Mouse (Mus musculus): ENCODE measurements around the gene Pdlim4.
"Not testable (repeated sequence)": the region's sequence is repeated elsewhere in the genome, so short reads cannot be mapped to it uniquely, and the experiment has no call there.

Pdlim4 gene

GRCm38 (mm10) chr11:54062086-54062752 lies 6.6 kb downstream of the Pdlim4 start:
- DNase-seq (ENCODE audit: low spot score in 2 of 2), result no peak

DNA sequence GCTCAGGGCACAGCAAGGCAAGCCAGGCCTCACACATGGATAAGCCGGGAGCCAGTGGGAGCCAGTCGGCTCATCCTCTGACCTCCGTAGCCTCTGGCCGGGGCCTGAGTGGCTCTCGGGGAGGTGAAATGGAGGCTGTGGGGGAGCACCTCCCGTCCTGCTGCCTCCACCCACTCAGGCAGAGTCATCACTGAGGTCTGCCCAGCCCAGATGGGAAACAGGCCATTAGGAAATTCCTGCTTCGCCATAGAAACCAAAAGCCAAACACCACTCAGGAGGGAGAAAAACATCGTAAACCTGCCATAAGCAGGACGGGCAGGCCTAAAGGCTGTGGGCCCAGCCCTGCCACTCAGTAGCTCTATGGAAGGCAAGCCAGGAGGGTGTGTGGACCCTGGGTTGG lies 8.5 kb downstream of the Pdlim4 start:
- no peak for DNase-seq (ENCODE audit: low spot score in 2 of 2)

DNA sequence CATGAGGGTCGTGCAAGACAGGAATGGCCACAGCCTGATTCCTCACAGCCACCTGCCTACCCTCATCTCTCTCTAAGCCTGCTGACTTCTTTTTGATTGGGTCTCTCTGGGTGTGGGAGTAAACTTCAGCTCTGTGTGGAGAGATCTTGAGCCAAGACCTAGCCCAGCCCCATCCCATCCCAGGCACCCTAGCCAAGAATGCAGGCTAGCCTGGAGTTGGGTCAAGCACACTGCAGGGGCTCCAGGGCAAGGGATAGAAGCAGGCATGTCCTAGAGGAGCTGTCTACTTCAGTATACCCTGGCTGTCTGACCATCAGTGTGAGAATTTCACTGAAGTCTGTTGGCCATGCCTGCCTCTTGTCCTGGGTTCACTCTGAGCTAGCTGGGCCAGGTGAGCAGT lies 9.3 kb downstream of the Pdlim4 start:
- no peak for DNase-seq (ENCODE audit: low spot score in 2 of 2)

GRCm38 (mm10) chr11:54058643-54059042 lies 10.2 kb downstream of the Pdlim4 start:
- DNase-seq (ENCODE audit: low spot score in 2 of 2), result no peak

- DNase-seq (ENCODE audit: low spot score in 2 of 2), result no peak
These were observed 10.7 kb downstream of the Pdlim4 start for GRCm38 (mm10) chr11:54058056-54058617.

GRCm38 (mm10) chr11:54057428-54057827 lies 11.4 kb downstream of the Pdlim4 start:
- DNase-seq (ENCODE audit: low spot score in 2 of 2), result no peak

GRCm38 (mm10) chr11:54056132-54056531 lies 12.7 kb downstream of the Pdlim4 start:
- DNase-seq (ENCODE audit: low spot score in 2 of 2), result no peak

DNA sequence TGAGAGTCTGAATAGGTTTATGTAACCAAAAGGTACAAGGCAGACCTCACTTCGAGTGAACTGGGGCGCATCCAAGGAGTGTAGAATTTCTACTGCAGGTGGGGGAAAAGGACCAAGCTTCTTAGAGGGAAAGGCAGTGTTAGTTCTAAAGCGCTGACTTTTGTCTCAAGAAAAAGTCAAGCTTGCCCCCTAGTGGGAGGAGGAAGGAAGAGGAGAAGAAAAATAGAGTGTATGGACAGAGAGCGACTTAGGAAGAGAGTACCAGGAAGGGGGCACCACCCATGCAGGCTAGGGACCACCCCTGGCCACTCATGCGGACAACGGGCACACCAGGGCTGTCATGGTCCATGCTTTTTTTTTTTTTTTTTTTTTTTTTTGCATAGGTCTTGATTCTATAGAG lies 14.6 kb downstream of the Pdlim4 start:
- peak in 1 of 2 experiments; percentile 64 for DNase-seq (ENCODE audit: low spot score in 2 of 2)

DNA sequence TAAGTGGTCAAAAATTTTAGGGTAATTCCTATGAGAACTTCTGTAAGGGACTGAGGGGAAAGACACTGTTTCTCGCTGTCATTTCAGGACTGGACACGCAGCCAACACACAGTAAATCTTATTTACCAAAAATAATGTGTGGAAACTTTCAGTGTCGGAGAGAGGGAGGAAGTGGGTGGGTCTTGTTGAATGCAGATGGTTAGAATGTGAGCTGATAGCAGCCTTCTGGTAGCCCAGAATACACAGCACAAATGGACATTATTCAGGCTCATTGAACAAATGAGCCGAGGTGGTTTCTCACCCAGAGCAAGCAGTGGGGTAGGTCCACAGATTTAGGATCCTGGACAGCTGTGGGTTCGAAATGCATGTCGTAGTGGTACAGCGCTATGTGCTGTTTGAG lies 15.7 kb downstream of the Pdlim4 start:
- DNase-seq (ENCODE audit: low spot score in 2 of 2), result no peak

DNA sequence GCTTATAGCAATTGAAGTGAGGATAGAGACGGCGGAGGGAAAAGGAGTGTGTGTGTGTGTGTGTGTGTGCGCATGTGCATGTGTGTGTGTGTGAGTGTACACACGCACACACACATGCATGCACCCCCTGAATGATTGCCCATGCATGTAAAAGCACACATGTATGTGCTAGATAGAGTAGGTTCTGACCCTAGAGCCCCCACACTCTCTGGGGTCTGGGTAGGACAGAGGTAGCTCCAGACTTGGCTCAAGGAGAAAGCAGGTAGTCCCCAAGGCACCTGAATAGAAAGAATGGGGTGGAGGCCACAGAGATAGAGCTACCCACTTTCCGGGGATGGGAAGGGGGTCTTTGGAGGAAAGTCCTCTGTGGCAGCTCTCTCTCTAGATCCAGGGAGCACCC lies 16.7 kb downstream of the Pdlim4 start:
- no peak for DNase-seq (ENCODE audit: low spot score in 2 of 2)

GRCm38 (mm10) chr11:54051161-54051560 lies 17.7 kb downstream of the Pdlim4 start:
- no peak for DNase-seq (ENCODE audit: low spot score in 2 of 2)

DNA sequence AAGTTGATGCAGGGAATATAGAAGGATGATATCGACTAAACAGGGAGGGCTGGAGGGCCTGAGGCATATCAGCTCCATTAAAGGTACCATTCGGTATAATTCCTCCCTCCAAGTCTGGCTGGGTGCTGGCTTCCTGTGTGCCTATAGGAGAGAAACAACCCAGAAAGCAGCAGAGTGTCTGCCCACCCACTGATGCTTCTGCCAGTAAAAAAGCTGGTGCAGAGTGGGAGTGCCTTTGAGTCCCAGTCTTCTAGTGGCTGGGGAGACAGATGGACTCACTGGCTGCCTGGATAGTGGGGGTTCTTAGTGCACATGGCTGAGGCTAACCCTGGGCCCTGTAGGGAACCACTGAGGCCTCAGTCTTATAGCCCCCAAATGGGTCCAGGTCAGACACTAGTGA lies 18.6 kb downstream of the Pdlim4 start:
- DNase-seq (ENCODE audit: low spot score in 2 of 2), result peak in 1 of 2 experiments; percentile 35

GRCm38 (mm10) chr11:54040676-54041075 lies 28.1 kb downstream of the Pdlim4 start:
- no peak for DNase-seq (ENCODE audit: low spot score in 2 of 2)

DNA sequence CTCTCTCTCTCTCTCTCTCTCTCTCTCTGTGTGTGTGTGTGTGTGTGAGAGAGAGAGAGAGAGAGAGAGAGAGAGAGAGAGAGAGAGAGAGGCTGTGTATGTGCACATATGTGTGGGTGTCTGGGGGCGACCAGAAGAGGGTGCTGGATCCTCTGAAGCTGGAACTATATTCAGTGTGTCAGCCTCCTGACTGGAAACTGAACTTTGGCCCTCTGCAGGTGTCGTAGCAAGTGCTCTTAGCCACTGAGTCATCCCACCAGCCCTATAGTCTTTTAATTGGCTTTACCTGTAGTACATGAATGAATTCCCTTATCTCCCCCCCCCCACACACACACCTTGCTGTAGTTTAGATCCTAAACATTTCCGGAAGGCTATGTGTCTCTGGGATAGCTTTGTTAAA lies 35.9 kb downstream of the Pdlim4 start:
- not testable (repeated sequence) for DNase-seq (ENCODE audit: low spot score in 2 of 2)

DNA sequence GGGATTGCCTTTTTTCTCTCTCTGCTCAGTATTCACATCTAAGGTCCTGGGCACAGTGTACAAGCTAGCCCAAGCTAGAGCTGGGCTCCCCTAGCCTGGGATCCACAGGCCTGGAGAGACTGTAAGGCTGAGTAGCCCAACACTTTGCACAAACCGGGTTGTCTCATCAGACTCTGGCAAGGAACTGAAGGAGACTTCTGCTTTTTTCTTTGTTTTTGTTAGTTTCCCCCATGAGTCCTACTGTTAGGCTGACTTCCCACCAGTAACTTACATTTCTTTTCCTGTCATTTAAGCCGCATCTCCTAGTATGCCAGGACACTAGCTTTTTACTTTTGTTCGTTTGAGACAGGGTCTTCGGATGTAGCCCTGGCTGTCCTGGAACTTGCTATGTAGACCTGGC lies 39.8 kb downstream of the Pdlim4 start:
- DNase-seq (ENCODE audit: low spot score in 2 of 2), result no peak

DNA sequence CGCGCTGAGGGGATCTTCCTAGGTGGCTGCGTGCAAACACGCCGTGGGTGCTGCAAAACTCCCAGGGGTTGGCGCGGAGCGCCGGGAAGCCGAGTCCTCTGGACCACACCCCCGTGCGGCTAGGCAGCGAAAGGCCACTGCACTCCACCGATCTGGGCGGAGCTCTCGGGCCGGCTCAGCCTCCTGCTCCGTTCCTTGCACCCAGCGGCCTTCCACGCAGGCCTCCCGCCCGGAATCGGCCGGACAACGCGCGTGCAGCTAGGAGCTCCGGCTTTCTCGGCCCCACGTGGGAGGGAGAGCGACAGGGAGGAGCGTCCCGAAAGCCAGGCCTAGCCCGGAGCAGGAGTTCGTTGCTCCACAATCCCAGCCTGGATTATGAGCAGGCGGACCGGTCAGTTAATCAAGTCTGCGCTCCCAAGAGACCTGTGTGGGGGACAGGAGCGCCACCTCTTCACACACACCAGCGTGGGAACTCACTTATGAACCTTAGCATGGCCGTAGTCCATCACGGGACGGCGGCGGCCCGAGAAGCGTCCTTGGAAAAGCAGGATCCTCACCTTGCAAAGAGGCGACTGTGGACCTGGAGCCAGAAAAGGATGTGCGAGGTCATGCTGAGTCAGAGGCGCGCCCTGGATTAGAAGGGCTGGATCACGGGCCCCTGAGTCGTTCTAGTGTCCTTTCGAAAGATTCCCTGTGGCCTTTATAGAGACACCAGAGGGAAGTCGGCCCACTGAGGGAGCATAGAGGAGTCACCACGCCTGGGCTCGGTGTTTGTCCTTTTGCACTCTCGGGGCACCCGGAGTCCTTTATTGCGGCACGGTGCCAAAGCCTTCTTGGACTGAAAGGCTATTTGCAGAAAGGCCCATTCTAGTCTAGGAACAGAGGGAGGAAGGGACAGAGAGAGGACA lies 40.5 kb downstream of the Pdlim4 start, which contains the start of gene Slc22a4:
Slc22a4 (minus strand) TSS at position 47 of the 908 bp plus-strand sequence.
- DNase-seq (ENCODE audit: low spot score in 2 of 2), result peak; percentile 65 to 73

DNA sequence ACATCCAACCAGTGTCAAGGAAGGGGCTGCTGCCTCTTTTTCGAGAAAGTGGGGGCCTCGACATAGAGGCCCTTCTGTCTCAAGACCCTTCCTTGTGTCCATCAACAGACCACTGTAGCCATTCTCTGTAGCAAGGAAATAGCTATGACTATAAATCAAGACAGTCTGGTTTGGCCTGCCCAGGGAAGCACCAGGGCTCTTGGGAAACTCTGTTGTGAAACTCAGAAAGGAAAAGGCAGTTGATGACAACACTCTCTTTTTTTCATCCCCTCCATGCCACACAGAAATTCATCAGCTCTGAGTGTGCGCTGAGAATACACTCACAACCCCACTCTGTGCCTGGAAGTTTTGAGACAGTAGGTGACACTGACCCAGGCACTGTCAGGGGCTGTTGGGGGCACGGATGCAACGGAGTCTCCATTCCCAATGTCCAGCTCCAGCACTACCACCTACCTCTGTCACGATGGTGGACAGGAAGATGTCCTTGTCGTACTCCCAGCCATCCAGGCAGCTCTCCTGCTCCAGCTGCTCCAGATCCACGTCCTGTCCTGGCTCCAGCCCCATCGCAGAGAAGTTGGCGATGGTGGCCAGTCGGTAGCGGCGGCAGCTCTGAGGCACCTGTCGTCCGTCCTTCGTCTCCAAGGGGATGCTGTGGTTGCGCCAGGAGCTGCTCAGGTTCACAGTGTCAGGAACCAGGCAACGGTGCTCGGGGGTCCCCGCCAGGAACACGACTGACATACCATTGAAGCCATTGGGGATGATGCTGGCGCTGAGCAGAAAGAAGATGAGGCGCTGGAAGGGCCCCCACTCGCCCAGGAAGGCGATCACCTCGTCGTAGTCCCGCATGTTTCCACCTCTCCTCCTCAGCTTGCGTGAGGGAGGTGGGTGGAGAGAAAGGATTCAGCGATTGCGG lies 41.4 kb downstream of the Pdlim4 start:
- DNase-seq (ENCODE audit: low spot score in 2 of 2), result no peak

GRCm38 (mm10) chr11:54026491-54027041 lies 42.2 kb downstream of the Pdlim4 start:
- no peak for DNase-seq (ENCODE audit: low spot score in 2 of 2)

DNA sequence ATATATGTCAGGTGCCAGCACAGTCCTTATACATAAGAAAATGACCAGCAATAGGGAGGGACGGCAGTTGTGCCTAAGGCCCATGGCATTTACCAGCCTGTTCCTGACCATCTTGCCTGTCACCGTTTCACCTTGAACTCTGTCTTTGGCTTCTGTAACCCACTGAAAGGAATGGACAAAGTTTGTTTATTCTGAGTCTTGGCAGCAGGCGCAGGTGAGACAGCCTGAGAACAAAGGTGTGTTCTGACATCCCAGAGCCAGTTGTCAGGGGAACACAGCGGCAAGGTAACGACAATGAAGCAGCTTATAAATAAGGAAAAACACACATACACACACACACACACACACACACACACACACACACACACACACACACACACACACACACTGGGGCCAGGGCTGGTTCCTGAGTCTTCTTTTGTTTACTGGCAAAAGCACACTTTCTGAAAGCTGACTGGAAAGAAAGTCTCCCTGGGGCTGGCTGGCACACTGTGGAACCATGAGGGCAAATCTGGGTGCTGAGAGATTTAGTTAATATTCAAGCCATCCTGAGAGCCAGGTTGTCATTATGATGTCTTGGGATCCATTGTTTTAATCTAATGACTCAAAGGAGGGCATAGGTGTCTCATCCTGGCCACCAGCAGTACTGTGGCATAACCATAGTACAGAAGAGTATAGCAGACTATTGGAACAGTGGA lies 47.3 kb downstream of the Pdlim4 start:
- no peak for DNase-seq (ENCODE audit: low spot score in 2 of 2)

DNA sequence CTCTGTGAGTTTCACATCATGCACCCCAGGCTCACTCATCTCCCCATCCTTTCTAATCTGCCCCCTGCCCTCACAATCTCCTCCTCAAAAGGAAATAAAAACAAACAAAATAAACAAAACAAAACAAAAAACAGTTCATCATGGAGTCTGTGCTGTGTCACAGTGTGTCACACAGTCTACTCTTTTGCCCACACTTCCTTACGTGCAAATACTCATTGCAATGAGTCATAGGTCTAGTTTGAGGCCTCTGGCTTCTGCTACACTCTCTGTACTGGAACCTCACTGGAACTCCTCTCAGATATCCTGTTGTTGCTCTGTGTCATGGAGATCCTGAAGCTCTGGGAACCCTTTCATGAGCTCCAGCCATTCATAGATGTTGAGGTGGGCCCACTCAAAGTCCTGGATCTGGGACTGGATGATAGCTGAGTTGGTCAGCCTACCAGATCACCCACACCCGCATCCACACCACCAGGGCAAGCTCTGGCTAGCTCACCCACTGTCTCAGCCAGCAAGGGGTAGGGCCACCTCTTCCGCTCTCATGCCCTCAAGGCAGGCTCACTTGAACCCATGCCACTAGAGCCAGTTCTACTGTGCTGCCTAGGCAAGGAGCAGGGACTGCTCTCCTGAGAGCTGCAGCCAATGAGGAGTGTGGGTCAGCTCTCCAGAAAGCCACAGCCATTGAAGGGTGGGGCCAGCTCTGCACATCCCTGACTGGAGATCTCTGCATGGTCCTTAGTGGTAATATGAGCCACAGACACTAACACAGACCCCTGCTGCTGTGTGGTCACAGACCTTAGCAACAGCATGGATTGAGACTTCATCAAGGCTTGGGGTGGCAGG lies 49.7 kb downstream of the Pdlim4 start:
- DNase-seq (ENCODE audit: low spot score in 2 of 2), result no peak
